Mouse (Mus musculus) forebrain, embryonic 15.5 days (tissue): ENCODE data around the gene Rem1. TPM values are rescaled to one million over a fixed set of nuclear protein-coding genes. Genes with fewer than 3 reads are reported as not detected.

Source experiments
- ATAC-seq: fragments of 200-750 bp; cut with Nextera tagmentation; replicated peaks from 2 replicates; pipeline ENCODE4 v1.8.0; 2017; ENCODE audit warnings: mild to moderate bottlenecking, moderate TSS enrichment, moderate library complexity
- H3K27ac ChIP-seq: fragments of 300-500 bp; sonication (generic); replicated peaks from 2 replicates; pipeline ENCODE4 v1.5.1; 2015; ENCODE audit warnings: mild to moderate bottlenecking, inconsistent platforms
- H3K27me3 ChIP-seq: fragments of 300-500 bp; sonication (generic); 2 replicates; pipeline ENCODE4 v1.6.1; 2015; ENCODE audit warnings: inconsistent platforms
- H3K36me3 ChIP-seq: fragments of 300-500 bp; sonication (generic); 2 replicates; pipeline ENCODE4 v1.6.1; 2015; ENCODE audit warnings: mild to moderate bottlenecking, inconsistent platforms
- H3K4me1 ChIP-seq: fragments of 300-500 bp; sonication (generic); 2 replicates; pipeline ENCODE4 v1.6.1; 2015; ENCODE audit warnings: inconsistent platforms
- H3K4me2 ChIP-seq: fragments of 300-500 bp; sonication (generic); replicated peaks from 2 replicates; pipeline ENCODE4 v1.6.1; 2015; ENCODE audit warnings: mild to moderate bottlenecking, inconsistent platforms
- H3K4me3 ChIP-seq: fragments of 300-500 bp; sonication (generic); 2 replicates; pipeline ENCODE4 v1.5.1; 2015; ENCODE audit warnings: mild to moderate bottlenecking, inconsistent platforms
- H3K9ac ChIP-seq: fragments of 300-500 bp; sonication (generic); replicated peaks from 2 replicates; pipeline ENCODE4 v1.6.1; 2015; ENCODE audit warnings: mild to moderate bottlenecking, inconsistent platforms
- H3K9me3 ChIP-seq: fragments of 300-500 bp; sonication (generic); 2 replicates; pipeline ENCODE4 v1.6.1; 2016; ENCODE audit warnings: inconsistent platforms
- WGBS: fragments of 180-500 bp; shearing (Covaris S2); methylation state at CpG from one replicate; pipeline ENCODE4 v1.1.7; 2015; ENCODE audit warnings: mixed read lengths; 5-methylcytosine and 5-hydroxymethylcytosine counted together
- polyA plus RNA-seq: library from polyadenylated mRNA; unstranded; fragments of >200 nt; fragmentation: Nextera tagmentation; extraction: Ambion mirVana; gene quantifications from 2 replicates; pipeline ENCODE4 v1.2.1, GENCODE M21; 2015

The Rem1 gene
- polyA plus RNA-seq, 1 experiment from 2014 or later, result 0.62 TPM

- H3K9ac ChIP-seq, result no peak overlapping the region
- H3K27ac ChIP-seq, result no peak overlapping the region
- H3K36me3 ChIP-seq, result no peaks in the 10 kb centered on the region
- H3K4me2 ChIP-seq, result no peak overlapping the region
- no peaks in the 10 kb centered on the region for H3K9me3 ChIP-seq
- H3K4me1 ChIP-seq, result no peaks in the 10 kb centered on the region
- H3K4me3 ChIP-seq, result no peak overlapping the region
- peak; percentile 32; the same call in 1 of the 2 replicates for ATAC-seq
- H3K27me3 ChIP-seq, result no peaks in the 10 kb centered on the region
- 42% methylated on average over 7 of the region's 8 CpGs for WGBS
These were observed 14.6 kb upstream of the Rem1 start for GRCm38 (mm10) chr2:152612193-152612592.

- Histone ChIP-seq H3K4me1 (no peaks in the 10 kb centered on the region), H3K27ac (no peak overlapping the region), H3K9me3 (no peaks in the 10 kb centered on the region), H3K36me3 (no peaks in the 10 kb centered on the region), H3K27me3 (no peaks in the 10 kb centered on the region), H3K4me3 (no peak overlapping the region), H3K9ac (no peak overlapping the region), H3K4me2 (no peak overlapping the region)
- 8% methylated on average over 7 of the region's 7 CpGs for WGBS
- ATAC-seq, result 0 out of 2 replicates have a peak, but pooled peaks have one; percentile 64
These were observed 11.2 kb upstream of the Rem1 start for GRCm38 (mm10) chr2:152615563-152615962.

- H3K4me1 ChIP-seq, result no peaks in the 10 kb centered on the region
- WGBS, result 90% methylated on average over 6 of the region's 6 CpGs
- no peak overlapping the region for H3K27ac ChIP-seq
These were observed 10.3 kb upstream of the Rem1 start for GRCm38 (mm10) chr2:152616470-152616869.

GRCm38 (mm10) chr2:152617374-152617773 is 9.4 kb upstream of the Rem1 start:
- 56% methylated on average over 5 of the region's 5 CpGs for WGBS
- Histone ChIP-seq H3K9me3 (no peaks in the 10 kb centered on the region), H3K27me3 (no peaks in the 10 kb centered on the region), H3K4me2 (no peak overlapping the region), H3K4me1 (no peaks in the 10 kb centered on the region), H3K36me3 (no peaks in the 10 kb centered on the region), H3K9ac (no peak overlapping the region), H3K27ac (no peak overlapping the region), H3K4me3 (no peak overlapping the region)
- no peak for ATAC-seq

More at GRCm38 (mm10) chr2:152616470-152616869, 10.3 kb upstream of the Rem1 start:
- no peak overlapping the region for H3K4me3 ChIP-seq
- no peaks in the 10 kb centered on the region for H3K27me3 ChIP-seq
- no peaks in the 10 kb centered on the region for H3K36me3 ChIP-seq
- H3K9ac ChIP-seq, result no peak overlapping the region
- ATAC-seq, result no peak
- no peaks in the 10 kb centered on the region for H3K9me3 ChIP-seq
- no peak overlapping the region for H3K4me2 ChIP-seq

- no peak overlapping the region for H3K4me3 ChIP-seq
- H3K9ac ChIP-seq, result no peak overlapping the region
- no peaks in the 10 kb centered on the region for H3K4me1 ChIP-seq
- H3K4me2 ChIP-seq, result no peak overlapping the region
- peaks cover 2% of the 10 kb centered on the region; the same call in 1 of the 2 replicates for H3K27me3 ChIP-seq
- 81% methylated on average over 9 of the region's 9 CpGs for WGBS
- no peak overlapping the region for H3K27ac ChIP-seq
- ATAC-seq, result no peak
- H3K9me3 ChIP-seq, result no peaks in the 10 kb centered on the region
- no peaks in the 10 kb centered on the region for H3K36me3 ChIP-seq
These were observed 6.2 kb upstream of the Rem1 start for GRCm38 (mm10) chr2:152620367-152621134.

- WGBS, result 91% methylated on average over 13 of the region's 13 CpGs
- Histone ChIP-seq H3K4me1 (peaks cover 8% of the 10 kb centered on the region), H3K36me3 (no peaks in the 10 kb centered on the region), H3K4me3 (no peak overlapping the region), H3K9ac (no peak overlapping the region), H3K27me3 (peaks cover 18% of the 10 kb centered on the region), H3K9me3 (no peaks in the 10 kb centered on the region), H3K4me2 (no peak overlapping the region), H3K27ac (no peak overlapping the region)
- no peak for ATAC-seq
These were observed 4.6 kb upstream of the Rem1 start for GRCm38 (mm10) chr2:152622151-152622550.

GRCm38 (mm10) chr2:152622953-152623352 is 3.8 kb upstream of the Rem1 start, which contains the start of gene Defb25:
Gene Defb25, minus strand, starts transcription at chr2:152623053.
- ATAC-seq, result no peak
- H3K4me2 ChIP-seq, result no peak within 1 kb of the TSS
- H3K9me3 ChIP-seq, result no peaks in the 10 kb centered on the region
- H3K4me3 ChIP-seq, result no peak within 1 kb of the TSS
- no peaks in the 10 kb centered on the region for H3K36me3 ChIP-seq
- no peak within 1 kb of the TSS for H3K27ac ChIP-seq
- WGBS, result 81% methylated on average over 7 of the region's 7 CpGs
- H3K4me1 ChIP-seq, result peaks cover 12% of the 10 kb centered on the region
- peaks cover 26% of the 10 kb centered on the region for H3K27me3 ChIP-seq
- H3K9ac ChIP-seq, result no peak within 1 kb of the TSS

GRCm38 (mm10) chr2:152624566-152624965 is 2.2 kb upstream of the Rem1 start:
- Histone ChIP-seq H3K9me3 (no peaks in the 10 kb centered on the region), H3K27me3 (peaks cover 38% of the 10 kb centered on the region), H3K9ac (no peak overlapping the region), H3K4me2 (no peak overlapping the region), H3K36me3 (no peaks in the 10 kb centered on the region), H3K4me1 (peaks cover 12% of the 10 kb centered on the region), H3K4me3 (no peak overlapping the region), H3K27ac (no peak overlapping the region)
- WGBS, result 90% methylated on average over 2 of the region's 2 CpGs
- ATAC-seq, result no peak

- no peaks in the 10 kb centered on the region for H3K36me3 ChIP-seq
- H3K27ac ChIP-seq, result no peak overlapping the region
- H3K9me3 ChIP-seq, result no peaks in the 10 kb centered on the region
- 4% methylated on average over 1 of the region's 1 CpGs for WGBS
- no peak overlapping the region for H3K9ac ChIP-seq
- H3K27me3 ChIP-seq, result peaks cover 38% of the 10 kb centered on the region
- no peak overlapping the region for H3K4me2 ChIP-seq
- H3K4me3 ChIP-seq, result no peak overlapping the region
- peaks cover 12% of the 10 kb centered on the region for H3K4me1 ChIP-seq
- peak; percentile 43; the same call in 1 of the 2 replicates for ATAC-seq
These were observed 1.5 kb upstream of the Rem1 start for GRCm38 (mm10) chr2:152625256-152625655.

- Histone ChIP-seq H3K4me3 (no peak overlapping the region), H3K27ac (no peak overlapping the region), H3K9ac (no peak overlapping the region), H3K27me3 (peaks cover 38% of the 10 kb centered on the region), H3K9me3 (no peaks in the 10 kb centered on the region), H3K36me3 (no peaks in the 10 kb centered on the region), H3K4me2 (no peak overlapping the region), H3K4me1 (peaks cover 12% of the 10 kb centered on the region)
- no peak for ATAC-seq
- 41% methylated on average over 17 of the region's 17 CpGs for WGBS
These were observed 1.3 kb downstream of the Rem1 start for GRCm38 (mm10) chr2:152628066-152628465.

- H3K4me3 ChIP-seq, result no peak overlapping the region
- H3K27me3 ChIP-seq, result peaks cover 38% of the 10 kb centered on the region
- no peaks in the 10 kb centered on the region for H3K9me3 ChIP-seq
- H3K9ac ChIP-seq, result no peak overlapping the region
- no peak overlapping the region for H3K4me2 ChIP-seq
- H3K27ac ChIP-seq, result no peak overlapping the region
- H3K36me3 ChIP-seq, result no peaks in the 10 kb centered on the region
- no peak for ATAC-seq
- 67% methylated on average over 3 of the region's 3 CpGs for WGBS
- H3K4me1 ChIP-seq, result peaks cover 12% of the 10 kb centered on the region
These were observed 2.5 kb downstream of the Rem1 start for GRCm38 (mm10) chr2:152629239-152629638.

- no peaks in the 10 kb centered on the region for H3K9me3 ChIP-seq
- no peak overlapping the region for H3K27ac ChIP-seq
- H3K4me2 ChIP-seq, result no peak overlapping the region
- peaks cover 38% of the 10 kb centered on the region for H3K27me3 ChIP-seq
- H3K36me3 ChIP-seq, result no peaks in the 10 kb centered on the region
- H3K4me3 ChIP-seq, result no peak overlapping the region
- WGBS, result 89% methylated on average over 6 of the region's 6 CpGs
- no peak for ATAC-seq
- H3K4me1 ChIP-seq, result peaks cover 12% of the 10 kb centered on the region
- H3K9ac ChIP-seq, result no peak overlapping the region
These were observed 3.2 kb downstream of the Rem1 start for GRCm38 (mm10) chr2:152629904-152630303.
